Mouse (Mus musculus): ENCODE measurements around the gene Mapt.

GRCm38 (mm10) chr11:104310226-104310887 lies 79.2 kb downstream of the Mapt start:
- no peak for TF ChIP-seq POLR2A (IDR thresholded peaks at IDR 0.05; ENCODE audit: extremely low read depth, insufficient read depth, low read length)
- TF ChIP-seq CTCF (IDR thresholded peaks at IDR 0.05; ENCODE audit: low read depth, low read length): no peak
